Mouse (Mus musculus): ENCODE results near the gene Gm37240.
"Not testable (repeated sequence)": the region's sequence is repeated elsewhere in the genome, so short reads cannot be mapped to it uniquely, and the experiment has no call there.

Gene Gm37240

DNA sequence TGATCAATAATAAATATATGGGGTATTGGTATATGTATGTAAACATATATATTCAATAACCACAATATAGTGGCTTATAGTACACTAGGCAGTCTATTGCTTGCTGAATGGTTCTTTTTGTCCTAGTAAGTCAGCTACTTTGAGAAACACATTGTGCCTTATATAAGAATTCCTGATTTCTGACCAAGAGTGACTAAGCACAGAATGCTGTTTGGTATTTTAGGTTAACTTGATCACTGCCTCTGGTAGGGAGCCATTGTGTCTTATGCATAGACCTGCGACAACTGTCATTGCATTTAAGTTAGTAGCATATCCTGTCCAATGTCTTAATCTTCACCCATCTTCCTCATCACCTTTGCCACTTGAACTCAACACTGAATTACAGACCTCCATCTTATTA, 267.6 kb downstream of the Gm37240 start:
- DNase-seq: no peak

- no peak for DNase-seq
Measured at GRCm38 (mm10) chr3:85619345-85619744, 268.0 kb downstream of the Gm37240 start.

DNA sequence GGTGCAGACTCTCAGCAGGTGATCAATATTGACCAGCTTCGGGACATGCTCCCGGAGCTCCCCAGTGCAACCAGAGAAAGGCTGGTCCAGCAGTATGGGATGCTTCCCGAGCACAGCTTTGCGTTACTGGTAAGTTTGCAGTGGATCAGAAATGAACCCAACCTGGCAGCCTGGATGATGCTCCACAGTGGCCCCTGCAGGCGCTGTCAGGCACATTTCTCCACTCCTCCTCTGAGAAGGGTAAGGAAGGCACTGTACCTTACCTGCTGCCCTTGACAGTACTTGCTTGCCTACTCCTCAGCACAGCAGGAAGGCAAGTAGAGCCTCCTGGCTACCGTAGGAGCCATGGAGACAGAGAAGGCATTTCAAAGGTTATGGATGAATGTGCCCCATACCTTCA, 268.4 kb downstream of the Gm37240 start:
- no peak for DNase-seq

DNA sequence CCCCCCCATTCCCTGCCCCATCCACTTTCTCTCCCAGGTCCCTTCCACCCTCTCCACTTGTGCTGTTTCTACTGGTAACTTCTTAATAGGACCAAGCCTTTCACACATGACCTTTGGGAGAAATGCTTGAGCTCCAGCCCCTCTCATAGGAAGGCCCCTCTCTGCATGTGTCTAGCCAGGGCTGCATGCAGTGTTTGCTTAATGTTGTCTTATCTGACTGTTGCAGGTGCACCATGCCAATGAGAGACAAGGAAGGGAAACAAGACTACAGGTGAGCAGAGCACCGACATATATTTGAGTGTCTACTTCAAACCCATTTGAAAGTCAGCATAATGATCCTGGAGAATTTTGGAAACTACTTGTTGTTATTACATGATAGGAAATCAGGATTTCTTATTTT, 270.9 kb downstream of the Gm37240 start:
- DNase-seq: no peak

DNA sequence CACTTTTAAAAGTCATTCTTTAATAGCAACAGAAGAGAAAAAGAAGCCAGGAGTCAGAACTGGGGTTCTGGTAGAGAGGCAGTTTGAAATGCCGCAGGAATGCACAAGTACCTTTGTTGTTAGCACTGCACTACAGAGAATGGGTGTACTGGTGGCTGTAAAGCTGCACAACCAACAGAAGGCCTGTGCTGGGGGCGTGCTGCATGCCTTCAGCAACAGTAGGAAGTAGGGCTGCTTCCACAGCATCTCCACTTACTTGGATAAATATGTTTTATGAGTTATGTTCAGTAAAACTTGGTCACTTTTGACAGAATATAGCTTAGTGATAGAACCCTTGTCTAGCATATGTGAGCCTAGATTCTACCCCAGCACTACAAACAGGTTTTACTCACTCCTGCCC, 279.6 kb downstream of the Gm37240 start:
- no peak for DNase-seq

GRCm38 (mm10) chr3:85606912-85607311, 280.4 kb downstream of the Gm37240 start:
- no peak for DNase-seq

DNA sequence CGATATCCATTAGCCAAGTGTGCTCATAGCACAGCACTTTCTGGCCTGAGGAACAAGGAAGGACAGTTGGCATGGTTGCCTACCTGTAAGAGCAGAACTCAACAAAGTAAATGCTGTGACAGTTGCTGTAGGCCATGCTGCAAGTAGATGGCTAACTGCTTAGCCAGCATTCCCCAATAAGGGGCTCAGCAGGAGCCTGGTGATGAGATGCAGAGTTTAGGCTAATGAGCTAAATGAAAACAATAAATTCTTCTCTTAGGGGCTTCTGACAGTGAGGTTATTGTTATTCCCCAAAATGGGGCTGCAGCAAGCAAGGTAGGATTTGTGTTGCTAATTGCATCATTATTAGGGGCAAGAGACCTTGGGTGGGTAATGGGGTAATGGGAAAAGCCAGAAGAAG, 283.5 kb downstream of the Gm37240 start:
- DNase-seq: no peak

DNA sequence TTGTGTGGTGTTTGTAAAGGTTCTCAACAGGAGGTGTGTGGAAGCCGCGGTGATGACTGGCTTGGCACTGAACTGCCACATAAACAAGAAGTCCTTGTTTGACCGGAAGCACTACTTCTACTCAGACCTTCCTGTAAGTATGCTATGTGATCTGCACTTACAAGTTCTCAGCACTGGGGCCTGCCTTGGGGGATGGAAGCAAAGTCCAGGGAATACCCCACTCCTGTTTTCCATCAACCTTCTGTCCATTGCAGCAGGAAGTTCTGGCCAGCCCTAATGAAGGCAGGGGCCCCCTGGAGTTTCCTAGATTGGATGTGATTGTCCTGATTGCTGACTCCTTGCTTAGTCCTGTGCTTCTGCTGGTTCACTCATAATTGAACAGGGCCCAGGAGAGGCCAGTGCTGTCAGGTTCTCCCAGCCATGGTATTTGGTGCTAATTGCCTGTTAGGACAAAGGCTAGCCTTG, 285.4 kb downstream of the Gm37240 start:
- no peak for DNase-seq

- no peak for DNase-seq
Measured at GRCm38 (mm10) chr3:85599526-85599925, 287.8 kb downstream of the Gm37240 start.

DNA sequence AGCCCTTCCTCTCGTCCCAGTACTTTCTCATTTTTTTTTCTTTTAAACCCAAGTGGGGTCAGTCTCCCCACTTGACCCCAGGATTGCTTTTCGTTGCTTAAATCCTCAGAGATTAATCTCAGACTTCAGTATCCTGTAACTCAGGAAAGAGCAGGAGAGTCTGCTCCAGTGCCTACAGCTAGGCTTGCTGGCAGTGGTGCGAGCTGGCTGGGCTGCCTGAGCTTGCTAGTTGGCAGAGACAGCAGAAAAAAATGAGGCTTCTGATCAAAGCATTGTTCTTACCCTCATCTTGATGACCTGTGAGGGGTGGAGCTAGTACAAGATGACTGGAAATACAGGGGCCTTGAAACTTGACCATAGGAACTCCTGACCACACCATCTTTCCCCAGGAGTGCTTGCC, 292.9 kb downstream of the Gm37240 start:
- no peak for DNase-seq

DNA sequence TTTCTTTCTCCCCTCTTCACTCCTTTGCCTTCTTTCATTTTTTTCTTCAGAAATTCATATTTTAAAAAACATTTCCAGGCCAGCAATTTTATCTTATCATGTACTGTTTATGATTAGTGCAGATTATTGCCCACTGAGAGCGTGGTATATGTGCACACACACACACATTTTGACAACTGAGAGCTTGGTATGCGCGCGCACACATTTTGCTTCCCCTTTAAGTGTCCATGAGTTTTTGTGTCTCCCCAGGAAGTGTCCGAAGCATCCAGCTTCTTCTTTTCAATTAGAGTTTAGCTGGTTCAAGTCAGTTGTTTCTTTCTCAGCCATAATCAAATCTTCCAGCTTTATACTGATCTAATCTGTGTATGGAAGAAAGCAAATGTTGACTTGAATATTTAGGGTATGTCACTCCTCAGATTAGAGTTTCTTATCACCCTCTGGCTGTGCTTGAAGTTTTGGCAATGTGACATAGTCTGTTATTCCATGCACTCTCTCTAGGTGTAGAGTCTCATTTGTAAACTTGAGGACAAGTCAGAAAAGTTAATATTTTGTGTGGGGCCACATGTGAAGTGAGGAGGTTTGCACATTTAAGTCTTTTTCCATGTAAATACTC, 294.6 kb downstream of the Gm37240 start:
- no peak for DNase-seq

DNA sequence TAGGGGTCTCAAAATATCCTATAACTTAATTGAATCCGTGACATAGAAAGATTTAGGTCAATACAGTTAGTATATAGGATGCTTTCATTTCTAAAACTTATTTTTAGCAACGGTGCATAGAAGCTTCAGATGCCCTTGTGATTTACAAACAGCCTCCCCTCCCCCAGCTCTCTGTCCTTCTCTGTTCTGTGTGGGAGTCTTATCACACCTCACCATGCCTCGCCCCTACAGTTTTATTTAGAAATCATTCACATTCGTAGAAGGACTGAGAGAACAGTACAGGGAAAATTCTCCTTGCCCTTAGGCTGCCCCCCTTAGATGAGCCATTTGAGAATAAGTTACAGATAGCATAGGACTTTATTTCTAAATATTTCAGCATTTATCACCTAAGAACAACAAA, 295.3 kb downstream of the Gm37240 start:
- DNase-seq: no peak

GRCm38 (mm10) chr3:85590090-85590754, 297.1 kb downstream of the Gm37240 start:
- no peak for DNase-seq

DNA sequence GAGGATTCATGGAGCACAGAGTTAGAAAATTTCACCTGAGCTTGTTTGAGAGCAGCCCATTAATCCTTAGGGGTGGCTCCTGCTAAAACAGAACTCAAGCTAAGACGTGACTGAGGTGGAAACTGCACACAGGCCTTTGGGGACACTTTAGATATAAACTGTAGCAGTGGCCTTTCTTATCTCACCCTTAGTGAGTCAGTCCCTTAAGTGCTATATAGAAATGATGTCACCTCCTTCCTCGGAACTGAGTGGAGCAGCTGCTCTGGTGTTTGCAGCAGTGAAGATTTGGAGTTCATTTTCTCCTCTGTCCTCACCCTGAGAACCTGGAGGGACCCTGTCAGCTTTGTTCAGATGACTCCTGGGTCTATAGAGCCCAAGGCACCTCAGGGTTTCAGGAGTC, 298.6 kb downstream of the Gm37240 start:
- no peak for DNase-seq

DNA sequence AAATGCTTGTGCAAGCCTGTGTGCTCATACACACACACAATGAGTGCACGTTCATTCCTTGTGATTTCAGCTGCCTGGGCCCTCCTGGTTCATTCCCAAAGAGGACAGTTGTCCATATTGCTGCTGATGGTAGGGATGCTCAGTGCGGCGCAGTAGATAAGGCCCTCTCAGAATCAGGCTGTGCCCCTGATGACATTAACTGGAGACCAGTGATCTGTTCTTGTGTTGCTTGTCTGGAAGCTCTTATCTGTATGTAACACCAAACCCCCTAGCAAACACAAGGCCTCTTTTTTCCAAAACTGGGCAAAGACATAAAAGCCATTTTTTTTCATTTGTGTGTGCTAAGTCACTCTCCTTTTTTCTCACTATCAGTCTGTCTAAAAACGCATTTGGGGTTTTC, 302.4 kb downstream of the Gm37240 start:
- DNase-seq: no peak

DNA sequence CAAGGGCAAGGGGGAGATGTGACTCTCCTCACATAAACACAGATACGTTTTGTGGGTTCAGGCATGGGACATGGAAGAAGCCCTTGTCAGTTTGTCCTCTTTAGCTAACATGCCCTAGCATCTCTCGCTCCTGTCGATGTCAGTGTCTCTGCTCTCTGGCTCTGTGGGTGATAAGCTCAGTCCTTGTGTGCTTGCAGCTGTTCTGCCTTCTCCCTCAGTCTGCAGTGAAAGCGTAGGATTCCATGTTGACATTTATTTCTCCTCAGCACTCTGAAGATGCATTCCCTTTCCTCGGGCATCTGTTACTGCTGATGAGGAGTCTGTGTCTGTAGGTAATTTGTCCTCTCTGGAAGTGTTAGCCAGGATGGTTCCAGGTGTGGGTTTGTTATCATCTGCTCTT, 304.1 kb downstream of the Gm37240 start:
- DNase-seq: no peak

DNA sequence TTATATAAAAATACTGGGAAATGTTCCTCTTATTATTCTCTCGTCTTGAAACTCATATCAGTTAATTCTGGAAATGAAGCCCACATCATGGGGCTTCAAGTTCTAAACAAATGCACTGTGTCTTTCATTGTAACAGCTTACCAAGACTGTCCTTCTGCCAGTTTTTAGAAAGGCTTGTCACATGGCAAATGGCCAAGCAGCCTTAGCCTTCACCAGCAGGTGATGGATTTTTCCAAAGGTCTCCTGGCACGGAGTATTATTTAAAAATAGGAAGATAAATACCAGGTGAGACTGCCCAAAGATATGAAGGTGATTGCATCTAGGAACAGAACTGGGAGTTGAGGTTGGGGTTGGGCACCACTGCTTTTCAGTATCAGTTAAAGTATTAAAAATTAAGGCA, 304.6 kb downstream of the Gm37240 start:
- no peak for DNase-seq

DNA sequence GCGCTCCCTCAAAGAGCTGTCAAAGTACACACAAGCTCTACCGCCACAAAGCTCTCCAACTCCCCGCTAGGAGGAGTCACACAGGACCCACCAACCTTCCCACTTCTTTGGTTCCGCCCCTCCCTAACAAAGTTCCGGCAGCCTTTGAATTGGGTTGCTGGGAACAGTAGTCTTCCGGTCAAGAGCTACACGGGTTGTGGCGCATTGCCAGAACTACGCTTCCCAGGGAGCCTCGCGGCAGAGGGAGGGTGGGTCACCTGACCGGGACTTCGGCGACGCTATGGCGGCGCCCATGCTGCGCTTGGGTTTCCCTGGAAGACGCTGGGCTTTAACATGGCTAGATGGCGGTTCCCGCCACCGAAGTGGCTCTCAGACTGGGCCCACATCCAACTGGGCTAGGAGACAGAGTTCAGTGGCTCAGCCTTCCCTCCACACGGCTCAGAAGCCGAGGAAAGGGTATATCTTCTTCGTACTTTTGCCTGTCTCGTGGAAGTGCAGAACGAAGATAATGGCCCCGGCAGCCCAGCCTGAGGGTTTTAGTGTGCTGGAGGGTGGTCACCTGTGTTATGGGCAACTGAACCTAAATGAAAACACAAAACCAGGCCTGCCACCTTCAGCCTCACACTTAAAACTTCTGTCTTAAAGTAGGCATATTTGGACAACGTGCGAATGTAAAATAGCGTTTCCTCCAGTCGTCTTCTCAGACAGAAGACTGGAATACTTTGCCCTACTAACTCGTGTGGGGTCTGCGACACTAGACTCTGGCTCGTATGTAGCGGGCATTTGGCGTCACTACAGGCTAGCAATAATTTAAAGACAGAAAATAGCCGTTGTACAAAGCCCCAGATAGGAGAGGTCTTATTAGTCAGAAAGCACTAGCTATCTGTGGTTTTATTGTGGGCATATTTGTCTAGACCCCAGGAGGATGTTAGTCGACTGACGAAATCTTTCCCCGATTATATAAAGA, 313.2 kb downstream of the Gm37240 start, which contains the start of gene Gatb:
Gatb (plus strand) TSS at position 256 of the 967 bp plus-strand sequence.
- peak; percentile 93 to 94 for DNase-seq

GRCm38 (mm10) chr3:85573216-85573863, 314.0 kb downstream of the Gm37240 start:
- DNase-seq: no peak

DNA sequence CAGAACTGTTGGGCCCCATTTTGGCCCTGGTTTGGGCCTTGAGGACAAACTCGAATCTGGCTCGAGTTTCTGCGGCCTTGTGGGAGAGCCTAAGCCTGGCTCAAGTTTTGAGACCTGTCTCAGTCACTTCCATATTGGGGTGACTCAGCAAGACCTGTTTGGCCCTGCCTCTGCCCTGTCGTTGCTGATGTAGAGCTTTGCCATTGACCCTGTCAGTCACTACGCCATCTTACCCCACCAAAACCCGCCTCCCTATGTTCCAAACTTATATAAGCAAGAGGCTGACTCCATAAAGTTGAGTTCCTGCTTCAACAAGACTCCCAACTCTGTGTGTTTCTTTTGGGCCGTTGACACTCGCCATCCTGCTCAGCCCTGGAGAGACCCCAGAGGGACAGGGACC, 314.8 kb downstream of the Gm37240 start:
- DNase-seq: not testable (repeated sequence)

- no peak for DNase-seq
Measured at GRCm38 (mm10) chr3:85571276-85571675, 316.0 kb downstream of the Gm37240 start.

GRCm38 (mm10) chr3:85564603-85565002, 322.7 kb downstream of the Gm37240 start:
- DNase-seq: no peak

GRCm38 (mm10) chr3:85553731-85554277, 333.5 kb downstream of the Gm37240 start:
- no peak for DNase-seq
